Mouse (Mus musculus): ENCODE measurements at regions not wholly inside any gene's neighbourhood (a gene's known extent, or its start where the extent isn't known, plus 50 kb on each side); places are given as distances from the start of the nearest gene placed in this dataset.
A peak's percentile ranks its signal among the peaks of the same experiment; 100 is the strongest.
"Not testable (repeated sequence)": the region's sequence is repeated elsewhere in the genome, so short reads cannot be mapped to it uniquely, and the experiment has no call there.

- Histone ChIP-seq H3K27me3 (ENCODE audit: control insufficient read depth, insufficient read depth, insufficient read length) (no peaks in the 10 kb centered on the region), H3K4me3 (ENCODE audit: insufficient read depth, poor library complexity, severe bottlenecking) (no peak overlapping the region)
- TF ChIP-seq CTCF (IDR thresholded peaks at IDR 0.05; ENCODE audit: control insufficient read depth, insufficient read depth, insufficient read length) (no peak), FOSL1 (IDR thresholded peaks at IDR 0.05; ENCODE audit: insufficient read depth, low read length, poor library complexity, severe bottlenecking) (no peak), MAX (IDR thresholded peaks at IDR 0.05) (no peak), MYOG (IDR thresholded peaks at IDR 0.05; ENCODE audit: control insufficient read depth, extremely low read depth, insufficient read length) (no peak), CEBPB (IDR thresholded peaks at IDR 0.05; ENCODE audit: low read depth) (no peak), USF1 (IDR thresholded peaks at IDR 0.05; ENCODE audit: low read depth) (no peak), MYOD1 (IDR thresholded peaks at IDR 0.05; ENCODE audit: control insufficient read depth, insufficient read length, low read depth) (no peak)
Observed at GRCm38 (mm10) chr4:71316605-71317004, 441.2 kb downstream of the Gm11232 start.

DNA sequence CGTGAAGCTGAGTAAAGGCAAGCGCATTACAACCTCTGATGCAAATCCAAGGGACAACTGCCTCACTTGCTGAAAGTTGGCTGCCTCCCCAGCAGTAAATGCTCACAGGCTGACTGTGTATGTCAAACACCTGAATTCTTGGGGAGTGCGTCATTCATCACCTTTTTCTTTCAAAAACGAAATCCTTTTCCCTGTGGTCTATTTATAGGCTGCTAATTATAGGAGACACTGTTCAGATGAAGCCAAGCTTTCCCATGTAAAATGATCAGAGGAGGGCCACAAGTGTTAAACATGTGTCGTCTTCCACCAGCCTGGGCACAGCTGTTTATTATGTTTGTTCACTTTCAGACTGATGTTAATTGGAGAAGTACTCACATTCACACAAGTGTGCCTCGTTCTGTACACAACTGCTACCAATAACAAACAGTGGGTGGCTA lies 450.6 kb downstream of the Gm11232 start:
- H3K79me3 ChIP-seq (ENCODE audit: low read depth): no peaks in the 10 kb centered on the region
- H3K79me2 ChIP-seq (ENCODE audit: control insufficient read depth, insufficient read depth): no peaks in the 10 kb centered on the region
- H3K36me3 ChIP-seq (ENCODE audit: control insufficient read depth, insufficient read depth): no peaks in the 10 kb centered on the region
- H3K27me3 ChIP-seq (ENCODE audit: control insufficient read depth, insufficient read depth, insufficient read length): no peaks in the 10 kb centered on the region
- no peak overlapping the region for H3ac ChIP-seq (ENCODE audit: control insufficient read depth, insufficient read length, low read depth)
- H3K4me3 ChIP-seq (ENCODE audit: insufficient read depth, poor library complexity, severe bottlenecking): no peak overlapping the region
- TF ChIP-seq CEBPB (IDR thresholded peaks at IDR 0.05; ENCODE audit: low read depth) (no peak), MAX (IDR thresholded peaks at IDR 0.05) (no peak), MYOG (IDR thresholded peaks at IDR 0.05; ENCODE audit: control insufficient read depth, extremely low read depth, insufficient read length) (no peak), CTCF (IDR thresholded peaks at IDR 0.05; ENCODE audit: control insufficient read depth, insufficient read depth, insufficient read length) (no peak), USF1 (IDR thresholded peaks at IDR 0.05; ENCODE audit: low read depth) (no peak)

More at GRCm38 (mm10) chr4:71316605-71317004, 441.2 kb downstream of the Gm11232 start:
- Histone ChIP-seq H3K79me3 (ENCODE audit: low read depth) (no peaks in the 10 kb centered on the region), H3K36me3 (ENCODE audit: control insufficient read depth, insufficient read depth) (no peaks in the 10 kb centered on the region), H3ac (ENCODE audit: control insufficient read depth, insufficient read length, low read depth) (no peak overlapping the region), H3K79me2 (ENCODE audit: control insufficient read depth, insufficient read depth) (no peaks in the 10 kb centered on the region)

DNA sequence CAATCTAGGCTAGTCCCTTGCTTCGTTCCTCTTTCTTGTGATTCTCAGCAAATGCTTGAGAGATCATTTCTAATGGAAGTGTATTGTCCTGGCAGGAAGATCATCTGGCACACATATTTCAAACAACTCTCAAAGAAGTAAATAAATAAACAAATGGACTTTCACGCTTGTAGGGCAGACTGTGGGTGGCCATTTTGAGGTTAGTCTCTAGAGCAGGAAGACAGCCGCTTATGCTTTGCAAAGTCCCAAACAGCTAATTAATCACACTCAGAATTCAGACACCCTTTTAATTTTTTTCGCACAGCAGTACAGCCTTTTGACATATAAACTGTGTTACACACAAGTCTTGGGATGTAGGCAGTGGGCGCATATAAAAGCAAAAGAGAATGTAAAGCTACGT lies 451.1 kb downstream of the Gm11232 start:
- Histone ChIP-seq H3ac (ENCODE audit: control insufficient read depth, insufficient read length, low read depth) (no peak overlapping the region), H3K4me3 (ENCODE audit: insufficient read depth, poor library complexity, severe bottlenecking) (no peak overlapping the region)
- no peak for TF ChIP-seq FOSL1 (IDR thresholded peaks at IDR 0.05; ENCODE audit: insufficient read depth, low read length, poor library complexity, severe bottlenecking)
- no peak for TF ChIP-seq MYOD1 (IDR thresholded peaks at IDR 0.05; ENCODE audit: control insufficient read depth, insufficient read length, low read depth)
- TF ChIP-seq MAX (IDR thresholded peaks at IDR 0.05): no peak
- no peak for TF ChIP-seq CTCF (IDR thresholded peaks at IDR 0.05; ENCODE audit: control insufficient read depth, insufficient read depth, insufficient read length)
- no peak for TF ChIP-seq MYOG (IDR thresholded peaks at IDR 0.05; ENCODE audit: control insufficient read depth, extremely low read depth, insufficient read length)
- no peak for TF ChIP-seq USF1 (IDR thresholded peaks at IDR 0.05; ENCODE audit: low read depth)
- no peak for TF ChIP-seq CEBPB (IDR thresholded peaks at IDR 0.05; ENCODE audit: low read depth)

GRCm38 (mm10) chr4:71295716-71296115 lies 462.0 kb downstream of the Gm11232 start:
- H3K27me3 ChIP-seq (ENCODE audit: control insufficient read depth, insufficient read depth, insufficient read length); H3ac ChIP-seq (ENCODE audit: control insufficient read depth, insufficient read length, low read depth); H3K79me3 ChIP-seq (ENCODE audit: low read depth); H3K36me3 ChIP-seq (ENCODE audit: control insufficient read depth, insufficient read depth); H3K4me3 ChIP-seq (ENCODE audit: insufficient read depth, poor library complexity, severe bottlenecking); H3K79me2 ChIP-seq (ENCODE audit: control insufficient read depth, insufficient read depth): not testable (repeated sequence)

More for the DNA sequence above, 451.1 kb downstream of the Gm11232 start:
- no peaks in the 10 kb centered on the region for H3K79me2 ChIP-seq (ENCODE audit: control insufficient read depth, insufficient read depth)
- H3K27me3 ChIP-seq (ENCODE audit: control insufficient read depth, insufficient read depth, insufficient read length): no peaks in the 10 kb centered on the region
- H3K79me3 ChIP-seq (ENCODE audit: low read depth): no peaks in the 10 kb centered on the region
- H3K36me3 ChIP-seq (ENCODE audit: control insufficient read depth, insufficient read depth): no peaks in the 10 kb centered on the region

DNA sequence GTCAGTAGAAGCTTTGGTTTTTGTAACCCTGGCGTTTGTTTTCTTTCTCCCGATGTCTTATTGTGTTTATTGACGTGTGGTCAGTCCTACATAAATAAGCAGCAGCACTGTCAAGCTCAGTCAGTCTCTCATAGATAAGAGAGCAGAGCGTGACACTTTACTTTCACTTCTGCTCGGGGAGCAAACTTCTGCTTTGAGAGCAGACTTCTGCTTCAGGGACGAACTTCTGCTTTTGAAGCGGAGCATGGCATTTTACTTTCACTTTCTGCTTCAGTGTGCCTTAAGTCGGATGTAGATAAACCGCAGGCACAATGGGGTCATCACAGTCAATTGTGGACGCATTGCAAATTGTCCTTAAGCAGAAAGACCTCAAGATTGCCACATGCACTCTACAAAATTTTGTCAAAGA lies 466.0 kb downstream of the Gm11232 start:
- no peak for TF ChIP-seq MYOG (IDR thresholded peaks at IDR 0.05; ENCODE audit: control insufficient read depth, extremely low read depth, insufficient read length)
- no peak for TF ChIP-seq MYOD1 (IDR thresholded peaks at IDR 0.05; ENCODE audit: control insufficient read depth, insufficient read length, low read depth)
- TF ChIP-seq CTCF (IDR thresholded peaks at IDR 0.05; ENCODE audit: control insufficient read depth, insufficient read depth, insufficient read length): no peak
- no peak for TF ChIP-seq USF1 (IDR thresholded peaks at IDR 0.05; ENCODE audit: low read depth)
- no peak for TF ChIP-seq FOSL1 (IDR thresholded peaks at IDR 0.05; ENCODE audit: insufficient read depth, low read length, poor library complexity, severe bottlenecking)
- TF ChIP-seq MAX (IDR thresholded peaks at IDR 0.05): no peak
- TF ChIP-seq CEBPB (IDR thresholded peaks at IDR 0.05; ENCODE audit: low read depth): no peak
- H3K27me3 ChIP-seq (ENCODE audit: control insufficient read depth, insufficient read depth, insufficient read length): no peaks in the 10 kb centered on the region
- no peaks in the 10 kb centered on the region for H3K79me2 ChIP-seq (ENCODE audit: control insufficient read depth, insufficient read depth)
- H3K4me3 ChIP-seq (ENCODE audit: insufficient read depth, poor library complexity, severe bottlenecking): peak overlapping the region; percentile 21
- no peaks in the 10 kb centered on the region for H3K36me3 ChIP-seq (ENCODE audit: control insufficient read depth, insufficient read depth)
- no peak overlapping the region for H3ac ChIP-seq (ENCODE audit: control insufficient read depth, insufficient read length, low read depth)
- no peaks in the 10 kb centered on the region for H3K79me3 ChIP-seq (ENCODE audit: low read depth)

GRCm38 (mm10) chr4:71291111-71291740 lies 466.5 kb downstream of the Gm11232 start:
- not testable (repeated sequence) for H3K36me3 ChIP-seq (ENCODE audit: control insufficient read depth, insufficient read depth); H3ac ChIP-seq (ENCODE audit: control insufficient read depth, insufficient read length, low read depth); H3K79me2 ChIP-seq (ENCODE audit: control insufficient read depth, insufficient read depth); H3K79me3 ChIP-seq (ENCODE audit: low read depth); H3K27me3 ChIP-seq (ENCODE audit: control insufficient read depth, insufficient read depth, insufficient read length)
- peak overlapping the region; percentile 21 for H3K4me3 ChIP-seq (ENCODE audit: insufficient read depth, poor library complexity, severe bottlenecking)
